Mouse (Mus musculus): Measurements from ENCODE around the gene Anp32a. TPM values are rescaled to one million over a fixed set of nuclear protein-coding genes. Genes with fewer than 3 reads are reported as not detected.
A peak's percentile ranks its signal among the peaks of the same experiment; 100 is the strongest.

Gene Anp32a
- total RNA-seq (2021) = 100 to 1,000 TPM; 278 to 279 TPM
- long read RNA-seq, experiment 1, transcript Anp32a-201 (7 exons, 2,113 nt) = major isoform, 15 of 23 reads
- long read RNA-seq, experiment 1, partial matches to known transcripts = 0 of 23 reads
- long read RNA-seq, experiment 1, other reads (novel, unspliced or antisense) = 8 of 23 reads
- long read RNA-seq, experiment 2, transcript Anp32a-201 (7 exons, 2,113 nt) = major isoform, 5 of 14 reads
- long read RNA-seq, experiment 2, partial matches to known transcripts = 0 of 14 reads
- long read RNA-seq, experiment 2, other reads (novel, unspliced or antisense) = 9 of 14 reads

GRCm38 (mm10) chr9:62341123-62341486 is at the start of gene Anp32a:
Anp32a (plus strand) TSS chr9:62341293.
- intact Hi-C loops (cut with DNase I) = no loop called here
- peak within 1 kb of the TSS; percentile 84 for H3K4me3 ChIP-seq
- peak; percentile 99 for DNase-seq (ENCODE audit: extremely low spot score in 1 of 2, low spot score in 2 of 2)
- H3K27ac ChIP-seq = peak within 1 kb of the TSS; percentile 100
- no peak for TF ChIP-seq CTCF (IDR thresholded peaks at IDR 0.05)

DNA sequence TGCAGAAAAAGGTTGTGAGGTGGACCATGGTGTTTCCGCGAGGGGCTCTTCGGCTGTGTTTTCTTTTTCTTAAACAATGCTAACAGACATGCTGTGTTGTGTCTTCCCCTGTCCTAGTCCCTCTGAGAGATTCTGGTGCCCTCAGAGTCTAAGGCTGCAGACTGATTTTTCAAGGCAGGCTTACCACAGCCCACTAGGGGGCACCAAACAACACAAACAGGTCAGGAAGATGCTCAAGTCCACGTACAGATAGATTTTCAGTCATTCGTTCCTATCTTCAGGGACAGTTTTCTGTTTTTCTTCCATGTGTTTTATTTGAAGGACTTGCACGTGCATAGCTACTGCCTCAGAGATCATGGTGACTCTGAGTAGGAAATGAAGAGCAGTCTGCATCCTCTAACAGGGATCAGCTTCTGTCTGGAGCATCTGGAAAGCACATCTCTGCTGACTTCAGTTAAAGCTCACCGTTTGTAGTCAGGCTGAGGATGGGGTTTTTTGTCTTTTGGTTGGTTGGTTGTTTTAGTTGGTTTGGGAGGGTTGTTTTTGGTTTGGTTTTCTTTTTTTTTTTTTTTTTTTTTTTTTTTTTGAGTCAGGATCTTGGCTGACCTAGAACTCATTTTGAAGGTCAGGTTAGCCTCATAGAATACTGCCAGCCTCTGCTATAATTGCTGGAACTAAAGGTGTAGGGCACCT is 45.9 kb upstream of the Anp32a start:
- H3K27ac ChIP-seq = no peak overlapping the region
- no peak overlapping the region for H3K4me3 ChIP-seq
- TF ChIP-seq CTCF (IDR thresholded peaks at IDR 0.05) = peak; percentile 90
- DNase-seq (ENCODE audit: extremely low spot score in 1 of 2, low spot score in 2 of 2) = peak; percentile 82 to 83
- intact Hi-C loops (cut with DNase I) = loop anchor here (1.0 to 5.0 kb wide), 4 partner anchors 78 to 258 kb away; no protein-coding TSS in a partner anchor

DNA sequence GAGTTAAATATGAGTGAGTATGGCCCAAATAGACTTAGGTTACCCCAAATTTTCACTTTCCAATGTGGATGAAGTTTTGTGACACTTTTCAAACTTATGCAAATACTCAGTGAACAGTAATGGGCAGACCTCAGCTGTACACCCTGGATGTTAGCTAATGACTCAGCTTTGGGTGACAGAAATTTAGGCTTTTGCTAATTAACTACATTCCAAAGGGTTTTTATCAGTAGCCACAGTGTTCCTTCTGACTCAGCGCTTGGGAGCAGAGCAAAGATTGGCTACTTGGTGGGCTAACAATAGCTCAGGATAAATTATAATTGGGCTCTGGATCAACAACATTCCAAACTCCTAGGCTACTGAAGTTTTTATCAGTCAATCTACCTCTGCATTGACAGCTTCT is 44.2 kb upstream of the Anp32a start:
- Histone ChIP-seq H3K27ac (no peak overlapping the region), H3K4me3 (no peak overlapping the region)
- intact Hi-C loops (cut with DNase I) = loop anchor here (5.0 kb wide), 2 partner anchors 115 to 175 kb away; no protein-coding TSS in a partner anchor
- no peak for TF ChIP-seq CTCF (IDR thresholded peaks at IDR 0.05)
- DNase-seq (ENCODE audit: extremely low spot score in 1 of 2, low spot score in 2 of 2) = no peak

DNA sequence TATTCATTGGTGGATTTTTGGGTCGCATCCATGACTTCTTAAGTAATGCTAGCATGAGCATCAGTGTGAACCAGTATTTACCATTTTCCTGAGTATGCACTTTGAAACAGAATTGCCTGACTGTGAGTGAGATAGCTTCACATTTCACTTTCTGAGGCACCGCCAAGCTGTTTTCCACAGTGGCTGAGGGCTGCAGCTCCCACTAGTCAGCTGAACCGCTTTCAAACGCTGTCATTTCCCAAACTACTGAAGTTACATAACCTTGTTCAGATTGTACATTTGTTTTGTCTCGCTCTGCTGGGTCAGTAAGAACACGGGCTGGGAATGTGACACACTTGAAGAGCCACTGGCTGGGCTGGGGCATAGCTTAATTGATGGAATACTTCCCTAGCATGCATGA is 25.5 kb upstream of the Anp32a start:
- H3K4me3 ChIP-seq = no peak overlapping the region
- TF ChIP-seq CTCF (IDR thresholded peaks at IDR 0.05) = no peak
- DNase-seq (ENCODE audit: extremely low spot score in 1 of 2, low spot score in 2 of 2) = peak in 1 of 2 experiments; percentile 15
- peak overlapping the region; percentile 42; the same call in 1 of the 2 replicates for H3K27ac ChIP-seq
- intact Hi-C loops (cut with DNase I) = no loop called here

DNA sequence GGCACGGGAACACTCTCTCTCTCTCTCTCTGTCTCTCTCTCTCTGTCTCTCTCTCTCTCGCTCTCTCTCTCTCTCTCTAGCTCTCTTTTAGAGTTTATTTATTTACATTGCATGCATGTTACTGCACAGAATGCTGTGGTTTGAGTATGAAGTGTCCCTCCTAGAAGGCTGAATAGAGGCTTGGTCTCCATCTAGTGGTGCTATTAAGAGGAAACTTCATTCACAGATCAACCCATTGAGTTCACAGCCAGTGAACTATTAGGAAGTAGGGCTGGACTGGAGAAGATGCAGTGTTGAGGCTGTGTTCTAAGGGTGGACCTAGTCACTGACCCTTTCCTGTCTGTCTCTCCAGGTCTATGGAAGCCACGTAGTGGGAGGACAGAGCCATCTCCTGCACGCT is 22.4 kb upstream of the Anp32a start:
- Histone ChIP-seq H3K4me3 (no peak overlapping the region), H3K27ac (no peak overlapping the region)
- intact Hi-C loops (cut with DNase I) = no loop called here
- TF ChIP-seq CTCF (IDR thresholded peaks at IDR 0.05) = peak; percentile 26
- no peak for DNase-seq (ENCODE audit: extremely low spot score in 1 of 2, low spot score in 2 of 2)

- DNase-seq (ENCODE audit: extremely low spot score in 1 of 2, low spot score in 2 of 2) = no peak
- Histone ChIP-seq H3K4me3 (no peak overlapping the region), H3K27ac (no peak overlapping the region)
- TF ChIP-seq CTCF (IDR thresholded peaks at IDR 0.05) = no peak
- intact Hi-C loops (cut with DNase I) = no loop called here
Observed at GRCm38 (mm10) chr9:62323816-62324215, 17.3 kb upstream of the Anp32a start.

DNA sequence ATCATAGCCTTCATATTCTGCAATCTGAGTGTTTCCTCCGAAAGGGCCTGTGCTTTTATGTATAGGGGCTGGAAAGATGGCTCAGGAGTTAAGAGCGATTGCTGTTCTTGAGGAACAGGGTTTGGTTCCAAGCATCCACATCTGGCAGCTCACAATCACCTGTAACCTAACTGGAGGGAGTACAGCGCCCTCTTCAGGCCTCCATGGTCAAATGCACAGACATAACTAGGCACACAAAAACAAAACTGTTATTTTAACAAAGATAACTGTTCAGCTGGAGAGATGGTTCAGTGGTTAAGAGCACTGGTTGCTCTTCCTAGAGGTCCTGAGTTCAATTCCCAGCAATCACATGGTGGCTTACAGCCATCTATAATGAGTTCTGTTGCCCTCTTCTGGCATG is 15.1 kb upstream of the Anp32a start:
- no peak for DNase-seq (ENCODE audit: extremely low spot score in 1 of 2, low spot score in 2 of 2)
- no peak overlapping the region for H3K27ac ChIP-seq
- no peak overlapping the region for H3K4me3 ChIP-seq
- TF ChIP-seq CTCF (IDR thresholded peaks at IDR 0.05) = no peak; the same call in 1 of the 2 replicates
- intact Hi-C loops (cut with DNase I) = no loop called here

DNA sequence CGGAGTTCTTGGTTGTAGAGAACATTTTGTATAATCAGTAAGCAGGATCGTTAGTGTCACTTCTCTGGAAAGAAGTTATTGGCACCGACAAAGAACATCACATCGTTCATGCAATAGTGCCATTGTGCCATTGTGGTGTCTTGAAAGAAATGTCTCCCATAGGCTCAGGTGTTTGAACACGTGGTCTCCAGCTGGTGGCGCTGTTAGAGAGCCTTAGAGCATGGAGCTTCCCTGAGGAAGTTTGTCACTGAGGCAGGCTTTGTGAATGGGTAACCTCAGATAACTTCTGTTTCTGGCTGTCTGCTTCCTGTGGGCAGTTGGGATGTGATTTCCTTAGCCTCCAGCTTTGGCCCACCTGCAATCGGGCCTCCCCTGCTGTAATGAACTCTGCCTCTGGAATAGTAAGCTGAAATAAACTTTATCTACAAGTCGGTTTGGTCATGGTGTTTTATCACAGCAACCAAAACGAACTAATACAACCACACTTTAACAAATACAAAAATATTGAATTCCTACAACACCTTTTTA is 6.7 kb upstream of the Anp32a start:
- TF ChIP-seq CTCF (IDR thresholded peaks at IDR 0.05) = peak; percentile 13
- intact Hi-C loops (cut with DNase I) = no loop called here
- Histone ChIP-seq H3K27ac (no peak overlapping the region), H3K4me3 (no peak overlapping the region)
- DNase-seq (ENCODE audit: extremely low spot score in 1 of 2, low spot score in 2 of 2) = no peak

DNA sequence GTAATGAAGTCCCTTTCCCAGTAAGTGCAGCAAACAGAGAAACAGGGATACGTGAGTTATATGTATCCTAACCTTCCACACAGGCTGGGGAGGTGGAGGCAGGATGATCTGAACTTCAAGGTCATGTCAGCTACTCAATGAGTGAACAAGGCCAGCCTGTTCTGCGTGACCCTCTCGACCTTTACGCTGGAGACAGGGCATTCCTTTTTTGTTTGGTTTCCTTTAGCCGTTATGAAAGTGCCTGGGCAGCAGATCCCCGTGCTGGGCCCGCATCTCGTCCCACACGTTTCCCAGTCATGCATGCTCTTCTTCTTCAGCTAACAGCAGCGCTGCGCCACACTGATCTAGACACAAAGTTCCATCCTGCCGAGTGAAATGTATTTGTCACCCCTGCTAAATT is 5.7 kb upstream of the Anp32a start:
- intact Hi-C loops (cut with DNase I) = no loop called here
- DNase-seq (ENCODE audit: extremely low spot score in 1 of 2, low spot score in 2 of 2) = no peak
- Histone ChIP-seq H3K27ac (no peak overlapping the region), H3K4me3 (no peak overlapping the region)
- no peak for TF ChIP-seq CTCF (IDR thresholded peaks at IDR 0.05)

DNA sequence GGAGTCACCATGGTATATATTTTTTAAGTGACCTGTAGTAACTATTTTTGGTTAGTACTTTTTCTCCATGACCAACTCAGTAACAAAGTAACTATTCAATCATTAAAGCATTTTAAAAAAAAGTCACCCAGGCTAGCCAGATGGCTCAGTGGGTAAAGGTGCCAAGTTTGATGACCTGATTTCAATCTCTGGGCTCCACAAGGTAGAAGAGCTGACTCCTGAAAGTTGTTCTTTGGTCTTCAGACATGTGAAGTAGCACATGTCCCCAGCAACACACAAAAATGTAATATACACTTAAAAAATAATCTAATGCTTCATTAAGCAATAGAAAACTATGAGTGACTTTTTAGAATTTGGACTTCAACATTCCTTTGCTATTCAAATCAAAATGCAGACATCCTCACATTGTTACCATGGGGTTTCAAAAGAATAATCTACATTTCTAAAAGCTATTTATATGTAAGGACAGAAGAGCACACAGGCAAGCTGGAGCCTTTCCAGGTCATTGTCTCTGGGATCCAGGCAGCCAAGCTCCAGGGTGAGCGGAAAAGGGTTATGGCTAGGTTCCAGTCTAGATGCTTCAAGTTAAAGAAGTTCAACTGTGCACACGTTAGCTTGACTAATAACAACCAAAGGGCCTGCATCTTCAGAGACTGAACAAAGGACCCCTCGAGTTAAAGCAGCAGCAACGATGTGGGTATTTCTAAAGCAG is 3.0 kb upstream of the Anp32a start:
- intact Hi-C loops (cut with DNase I) = no loop called here
- TF ChIP-seq CTCF (IDR thresholded peaks at IDR 0.05) = no peak
- H3K27ac ChIP-seq = no peak overlapping the region
- no peak for DNase-seq (ENCODE audit: extremely low spot score in 1 of 2, low spot score in 2 of 2)
- no peak overlapping the region for H3K4me3 ChIP-seq

DNA sequence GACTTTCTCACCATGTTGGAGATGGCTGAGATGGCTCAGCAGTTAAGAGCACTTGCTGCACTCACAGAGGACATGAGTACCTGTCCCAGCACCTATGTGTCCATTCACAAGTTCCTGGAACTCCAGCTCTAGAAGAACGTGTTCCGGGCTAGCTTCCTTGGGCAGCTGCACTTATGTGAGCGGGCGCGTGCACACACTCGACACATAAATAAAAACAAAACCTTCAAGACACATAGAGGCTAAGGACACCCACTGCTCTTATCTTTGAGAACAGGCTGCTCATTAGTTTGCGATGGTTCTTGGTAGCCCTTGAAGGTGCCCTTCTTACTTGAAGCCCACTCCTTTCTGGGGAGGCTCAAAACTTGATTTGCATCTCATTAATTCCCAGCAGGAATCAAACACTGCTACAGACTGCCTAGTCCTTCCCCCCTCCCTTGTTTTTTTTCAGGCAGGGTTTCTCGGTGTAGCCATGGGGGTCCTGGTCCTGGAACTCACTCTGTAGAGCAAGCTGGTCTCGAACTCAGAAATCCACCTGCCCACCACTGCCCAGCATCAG is 2.4 kb upstream of the Anp32a start:
- Histone ChIP-seq H3K4me3 (no peak overlapping the region), H3K27ac (no peak overlapping the region)
- intact Hi-C loops (cut with DNase I) = no loop called here
- DNase-seq (ENCODE audit: extremely low spot score in 1 of 2, low spot score in 2 of 2) = no peak
- TF ChIP-seq CTCF (IDR thresholded peaks at IDR 0.05) = no peak
